Mouse (Mus musculus) kidney, adult 2 months (tissue): ENCODE measurements around the gene Bmp7. TPM values are rescaled to one million over a fixed set of nuclear protein-coding genes. Genes with fewer than 3 reads are reported as not detected.

Experiments used
- DNase-seq: peaks from one replicate; pipeline ENCODE4 v3.0.0; 2021
- H3K27ac ChIP-seq: fragments of 200-500 bp; 2 replicates; pipeline ENCODE4 v1.5.1; 2012; ENCODE audit warnings: low read depth, low read length, control low read depth, inconsistent platforms; ENCODE audit not compliant: insufficient read depth
- H3K27me3 ChIP-seq: fragments of 200-500 bp; replicated peaks from 2 replicates; pipeline ENCODE4 v1.6.1; 2012; ENCODE audit warnings: mild to moderate bottlenecking, moderate library complexity, low read length, inconsistent platforms; ENCODE audit not compliant: control insufficient read depth, insufficient read depth
- H3K36me3 ChIP-seq: fragments of 200-500 bp; 2 replicates; pipeline ENCODE4 v1.6.1; 2012; ENCODE audit warnings: mild to moderate bottlenecking, moderate library complexity, low read length, inconsistent platforms; ENCODE audit not compliant: control insufficient read depth, insufficient read depth
- H3K4me1 ChIP-seq: fragments of 200-500 bp; 2 replicates; pipeline ENCODE4 v1.6.1; 2011; ENCODE audit warnings: low read length; ENCODE audit not compliant: control insufficient read depth, insufficient read depth
- H3K4me3 ChIP-seq: fragments of 200-500 bp; 2 replicates; pipeline ENCODE4 v1.5.1; 2011; ENCODE audit warnings: mild to moderate bottlenecking, low read depth, low read length, control low read depth; ENCODE audit not compliant: insufficient read depth
- CTCF ChIP-seq: fragments of 200-500 bp; conservative IDR thresholded peaks from 2 replicates; pipeline ENCODE4 v1.5.1; 2011; ENCODE audit warnings: low read depth, mild to moderate bottlenecking, control low read depth, low read length, moderate library complexity, mixed read lengths; ENCODE audit not compliant: insufficient read depth, insufficient read length
- POLR2A ChIP-seq: fragments of 200-500 bp; IDR thresholded peaks from one replicate; pipeline ENCODE4 v1.6.1; 2011; ENCODE audit warnings: low read depth, low read length, control low read depth
- WGBS: fragments of 180-500 bp; shearing (Covaris S2); methylation state at CpG from one replicate; pipeline ENCODE4 v1.1.7; 2018; 5-methylcytosine and 5-hydroxymethylcytosine counted together
- polyA plus RNA-seq: library from polyadenylated mRNA; depleted of rRNA; stranded (reverse); fragments of >200 nt; gene quantifications from 2 replicates; pipeline ENCODE4 v1.2.3, GENCODE M21; 2012

The Bmp7 gene
- polyA plus RNA-seq, 1 experiment: 47.6 TPM

DNA sequence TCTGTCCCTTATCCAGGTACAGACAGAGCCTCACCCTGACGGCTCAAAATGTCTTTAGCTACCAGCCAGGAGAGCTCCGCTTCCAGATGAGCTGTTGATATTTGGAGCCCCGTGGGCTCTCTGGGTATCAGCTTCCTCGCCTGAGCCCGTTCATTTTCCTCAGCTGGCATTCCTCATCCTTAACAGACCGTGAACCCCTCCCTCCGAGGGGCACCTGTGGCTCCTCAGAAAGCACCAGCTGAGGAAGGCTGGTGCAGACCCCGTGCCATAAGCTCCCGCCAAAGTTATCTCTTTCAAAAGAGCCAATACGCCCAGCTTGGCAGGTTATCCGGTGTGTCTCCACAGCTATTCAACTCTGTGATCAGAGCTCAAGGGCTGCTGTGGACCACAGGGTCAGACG lies 50.9 kb downstream of the Bmp7 start:
- no peak overlapping the region for H3K4me3 ChIP-seq
- DNase-seq: peak; percentile 58
- H3K27me3 ChIP-seq: no peaks in the 10 kb centered on the region
- TF ChIP-seq CTCF: no peak
- no peak for TF ChIP-seq POLR2A
- no peaks in the 10 kb centered on the region for H3K36me3 ChIP-seq
- peak overlapping the region; percentile 47 for H3K27ac ChIP-seq
- peaks cover 8% of the 10 kb centered on the region; the same call in 1 of the 2 replicates for H3K4me1 ChIP-seq
- WGBS: 37% methylated on average over 12 of the region's 12 CpGs

DNA sequence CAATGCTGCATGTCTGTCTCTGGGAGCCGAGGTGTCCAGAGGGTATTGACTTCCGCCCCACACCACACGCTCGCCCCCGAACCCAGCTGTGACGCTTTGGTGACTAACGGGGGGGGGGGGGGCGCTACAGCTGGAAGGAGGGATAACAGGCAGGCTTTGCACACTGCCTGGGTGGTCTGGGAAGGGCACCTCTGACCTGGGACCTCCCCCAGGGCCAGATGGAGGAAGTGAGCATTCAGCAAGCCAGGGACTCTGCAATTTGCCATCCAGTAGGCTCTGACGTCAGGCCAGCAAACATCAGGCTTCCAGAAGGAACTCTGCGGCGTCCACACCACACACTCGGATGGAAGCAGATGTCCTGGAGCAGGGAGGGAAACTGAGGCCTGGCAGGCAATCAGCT lies 52.0 kb downstream of the Bmp7 start:
- Histone ChIP-seq H3K4me3 (no peak overlapping the region), H3K36me3 (no peaks in the 10 kb centered on the region), H3K27me3 (no peaks in the 10 kb centered on the region), H3K27ac (no peak overlapping the region), H3K4me1 (peaks cover 8% of the 10 kb centered on the region; the same call in 1 of the 2 replicates)
- DNase-seq: no peak
- TF ChIP-seq CTCF: no peak
- TF ChIP-seq POLR2A: no peak
- WGBS: 63% methylated on average over 12 of the region's 12 CpGs

DNA sequence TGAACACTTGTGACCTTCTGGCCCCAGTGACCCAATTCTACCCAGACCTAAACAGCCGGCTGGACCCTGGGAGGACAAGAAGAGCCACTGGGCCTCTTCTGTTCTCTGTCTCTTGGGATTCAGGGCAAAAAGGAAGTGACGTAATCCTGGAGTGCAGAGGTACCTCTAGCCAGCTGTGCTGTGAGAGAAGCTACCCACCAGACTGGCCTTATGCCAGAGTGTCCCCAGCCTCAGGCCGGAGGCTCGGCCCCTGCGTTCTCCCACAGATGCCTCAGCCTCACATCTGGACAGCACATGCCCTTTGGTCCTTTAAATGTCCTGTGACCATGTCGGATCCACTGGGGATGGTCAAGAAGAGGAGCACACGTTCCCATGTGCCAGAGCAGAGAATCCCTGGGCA lies 54.3 kb downstream of the Bmp7 start:
- no peak overlapping the region for H3K27ac ChIP-seq
- DNase-seq: no peak
- H3K27me3 ChIP-seq: no peaks in the 10 kb centered on the region
- no peaks in the 10 kb centered on the region for H3K36me3 ChIP-seq
- H3K4me1 ChIP-seq: peaks cover 8% of the 10 kb centered on the region; the same call in 1 of the 2 replicates
- no peak overlapping the region for H3K4me3 ChIP-seq
- 41% methylated on average over 7 of the region's 7 CpGs for WGBS
- no peak for TF ChIP-seq CTCF
- TF ChIP-seq POLR2A: no peak

DNA sequence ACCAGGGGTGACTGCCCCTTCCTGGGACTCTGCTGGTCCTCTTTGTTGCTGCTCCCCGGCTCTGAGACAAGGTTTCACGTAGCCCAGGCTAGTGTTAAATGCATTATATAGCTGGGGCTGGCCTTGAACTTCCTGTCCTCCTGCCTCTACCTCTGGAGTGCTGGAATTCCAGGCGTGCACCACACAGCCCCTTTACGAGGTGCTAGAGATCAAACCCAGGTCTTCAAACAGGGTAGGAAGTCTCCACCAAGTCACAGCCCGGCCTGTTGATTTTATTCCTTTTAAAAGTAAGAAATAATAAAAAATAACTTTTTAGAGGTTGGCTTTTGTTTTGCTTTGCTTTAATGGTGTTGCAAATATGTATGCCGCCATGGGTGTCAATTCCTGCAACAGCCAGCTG lies 55.5 kb downstream of the Bmp7 start:
- Histone ChIP-seq H3K27ac (no peak overlapping the region), H3K36me3 (no peaks in the 10 kb centered on the region), H3K4me3 (no peak overlapping the region), H3K27me3 (no peaks in the 10 kb centered on the region), H3K4me1 (no peaks in the 10 kb centered on the region)
- WGBS: 85% methylated on average over 6 of the region's 6 CpGs
- TF ChIP-seq POLR2A (no peak), CTCF (no peak)
- no peak for DNase-seq

DNA sequence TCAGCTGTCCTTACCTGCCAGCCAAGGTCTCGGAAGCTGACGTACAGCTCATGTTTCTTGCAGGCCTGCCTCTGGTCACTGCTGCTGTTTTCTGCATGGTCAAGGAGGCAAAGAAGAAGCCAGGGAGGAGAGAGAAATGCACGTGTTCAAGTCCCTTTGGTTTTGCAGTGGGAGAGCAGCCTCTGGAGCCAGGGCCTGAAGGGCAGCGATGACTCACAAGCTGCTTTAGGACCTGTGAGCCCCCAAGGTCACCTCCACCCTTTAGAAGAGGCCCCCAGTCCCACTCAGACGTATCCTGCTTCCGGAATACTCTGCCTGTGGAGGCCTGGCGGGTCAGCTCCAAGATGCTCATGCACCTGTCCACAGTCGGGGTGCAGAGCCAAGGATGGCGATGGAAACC lies 64.9 kb downstream of the Bmp7 start:
- 90% methylated on average over 9 of the region's 9 CpGs for WGBS
- DNase-seq: no peak

DNA sequence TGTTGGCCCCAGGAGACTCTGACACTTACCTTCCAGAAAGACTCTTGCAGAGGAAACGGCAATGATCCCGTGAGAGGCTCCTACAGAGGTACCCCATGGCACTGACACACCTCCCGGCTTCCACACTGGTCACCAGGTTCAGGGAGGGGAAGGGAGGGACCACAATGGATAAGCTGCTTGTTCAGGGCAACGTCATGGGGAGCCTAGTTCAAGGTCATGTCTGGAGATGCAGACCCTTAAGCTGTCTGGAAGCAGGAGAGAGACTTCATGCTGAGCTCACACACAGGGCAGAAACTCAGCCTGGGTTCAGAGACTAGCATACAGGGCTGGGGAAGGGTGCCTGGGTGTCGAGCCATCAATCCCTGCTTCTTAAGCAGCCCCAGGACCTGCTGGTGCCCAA lies 73.8 kb downstream of the Bmp7 start:
- Histone ChIP-seq H3K36me3 (no peaks in the 10 kb centered on the region), H3K27ac (no peak overlapping the region), H3K4me3 (no peak overlapping the region), H3K4me1 (peaks cover 3% of the 10 kb centered on the region; the same call in 1 of the 2 replicates), H3K27me3 (no peaks in the 10 kb centered on the region)
- DNase-seq: no peak
- WGBS: 79% methylated on average over 5 of the region's 5 CpGs
- TF ChIP-seq CTCF (no peak), POLR2A (no peak)

More for the DNA sequence above, 64.9 kb downstream of the Bmp7 start:
- TF ChIP-seq POLR2A (no peak), CTCF (no peak)
- no peak overlapping the region for H3K27ac ChIP-seq
- H3K4me1 ChIP-seq: no peaks in the 10 kb centered on the region
- no peaks in the 10 kb centered on the region for H3K36me3 ChIP-seq
- H3K27me3 ChIP-seq: no peaks in the 10 kb centered on the region
- no peak overlapping the region for H3K4me3 ChIP-seq

DNA sequence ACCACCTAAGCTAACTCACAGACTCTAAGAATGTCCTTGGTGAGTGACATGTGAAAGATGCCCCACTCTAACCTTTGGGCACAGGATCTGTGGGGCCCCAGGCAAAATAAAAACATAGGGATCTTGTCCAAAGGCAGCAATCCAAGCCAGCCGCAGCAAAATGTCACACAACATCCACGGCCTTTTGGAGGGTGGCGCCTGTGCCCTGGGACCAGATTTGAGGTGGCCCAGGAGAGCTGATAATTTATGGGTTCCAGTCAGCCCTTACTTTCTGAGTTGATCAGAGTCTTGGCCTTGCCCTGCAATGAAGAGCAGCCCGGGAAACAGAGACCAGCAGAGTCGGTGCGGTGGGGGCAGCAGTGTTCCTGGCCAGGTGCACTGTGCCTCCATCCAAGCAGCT lies 75.0 kb downstream of the Bmp7 start:
- TF ChIP-seq CTCF (no peak), POLR2A (no peak)
- H3K4me1 ChIP-seq: peaks cover 3% of the 10 kb centered on the region; the same call in 1 of the 2 replicates
- H3K27ac ChIP-seq: no peak overlapping the region
- no peaks in the 10 kb centered on the region for H3K36me3 ChIP-seq
- 76% methylated on average over 6 of the region's 6 CpGs for WGBS
- no peaks in the 10 kb centered on the region for H3K27me3 ChIP-seq
- no peak overlapping the region for H3K4me3 ChIP-seq
- no peak for DNase-seq
